Mouse (Mus musculus): Measurements from ENCODE around the gene Susd4. TPM values are rescaled to one million over a fixed set of nuclear protein-coding genes. Genes with fewer than 3 reads are reported as not detected.
A peak's percentile ranks its signal among the peaks of the same experiment; 100 is the strongest.

The Susd4 gene
- total RNA-seq, 1 experiment from 2014 or later = not detected

- ATAC-seq (replicated peaks; ENCODE audit: low read depth, poor library complexity, severe bottlenecking) = no peak
These were observed 21.1 kb downstream of the Susd4 start for GRCm38 (mm10) chr1:182784784-182785183.

- no peak for ATAC-seq (replicated peaks; ENCODE audit: low read depth, poor library complexity, severe bottlenecking)
These were observed 21.8 kb downstream of the Susd4 start for GRCm38 (mm10) chr1:182785504-182785903.

GRCm38 (mm10) chr1:182787030-182787429 lies 23.4 kb downstream of the Susd4 start:
- no peak for ATAC-seq (replicated peaks; ENCODE audit: low read depth, poor library complexity, severe bottlenecking)

GRCm38 (mm10) chr1:182788896-182789295 lies 25.2 kb downstream of the Susd4 start:
- no peak for ATAC-seq (replicated peaks; ENCODE audit: low read depth, poor library complexity, severe bottlenecking)

- peak; percentile 97 for ATAC-seq (replicated peaks; ENCODE audit: low read depth, poor library complexity, severe bottlenecking)
These were observed 28.9 kb downstream of the Susd4 start for GRCm38 (mm10) chr1:182792521-182793071.

GRCm38 (mm10) chr1:182794221-182794620 lies 30.6 kb downstream of the Susd4 start:
- no peak for ATAC-seq (replicated peaks; ENCODE audit: low read depth, poor library complexity, severe bottlenecking)

- ATAC-seq (replicated peaks; ENCODE audit: low read depth, poor library complexity, severe bottlenecking) = no peak
These were observed 31.0 kb downstream of the Susd4 start for GRCm38 (mm10) chr1:182794628-182795027.

GRCm38 (mm10) chr1:182797048-182797447 lies 33.4 kb downstream of the Susd4 start:
- no peak for ATAC-seq (replicated peaks; ENCODE audit: low read depth, poor library complexity, severe bottlenecking)

GRCm38 (mm10) chr1:182801590-182801989 lies 37.9 kb downstream of the Susd4 start:
- no peak for ATAC-seq (replicated peaks; ENCODE audit: low read depth, poor library complexity, severe bottlenecking)

- no peak for ATAC-seq (replicated peaks; ENCODE audit: low read depth, poor library complexity, severe bottlenecking)
These were observed 39.2 kb downstream of the Susd4 start for GRCm38 (mm10) chr1:182802891-182803290.

GRCm38 (mm10) chr1:182813991-182814390 lies 50.3 kb downstream of the Susd4 start:
- ATAC-seq (replicated peaks; ENCODE audit: low read depth, poor library complexity, severe bottlenecking) = no peak

- ATAC-seq (replicated peaks; ENCODE audit: low read depth, poor library complexity, severe bottlenecking) = no peak
These were observed 50.9 kb downstream of the Susd4 start for GRCm38 (mm10) chr1:182814566-182814965.

- no peak for ATAC-seq (replicated peaks; ENCODE audit: low read depth, poor library complexity, severe bottlenecking)
These were observed 53.4 kb downstream of the Susd4 start for GRCm38 (mm10) chr1:182817106-182817505.

GRCm38 (mm10) chr1:182817624-182818023 lies 54.0 kb downstream of the Susd4 start:
- no peak for ATAC-seq (replicated peaks; ENCODE audit: low read depth, poor library complexity, severe bottlenecking)

- ATAC-seq (replicated peaks; ENCODE audit: low read depth, poor library complexity, severe bottlenecking) = peak; percentile 89
These were observed 55.3 kb downstream of the Susd4 start for GRCm38 (mm10) chr1:182818931-182819330.

- no peak for ATAC-seq (replicated peaks; ENCODE audit: low read depth, poor library complexity, severe bottlenecking)
These were observed 59.1 kb downstream of the Susd4 start for GRCm38 (mm10) chr1:182822729-182823128.

- no peak for ATAC-seq (replicated peaks; ENCODE audit: low read depth, poor library complexity, severe bottlenecking)
These were observed 60.2 kb downstream of the Susd4 start for GRCm38 (mm10) chr1:182823723-182824421.

- ATAC-seq (replicated peaks; ENCODE audit: low read depth, poor library complexity, severe bottlenecking) = no peak
These were observed 62.9 kb downstream of the Susd4 start for GRCm38 (mm10) chr1:182826557-182826956.

GRCm38 (mm10) chr1:182838061-182838460 lies 74.4 kb downstream of the Susd4 start:
- ATAC-seq (replicated peaks; ENCODE audit: low read depth, poor library complexity, severe bottlenecking) = no peak

- no peak for ATAC-seq (replicated peaks; ENCODE audit: low read depth, poor library complexity, severe bottlenecking)
These were observed 75.8 kb downstream of the Susd4 start for GRCm38 (mm10) chr1:182839332-182839929.

- no peak for ATAC-seq (replicated peaks; ENCODE audit: low read depth, poor library complexity, severe bottlenecking)
These were observed 76.4 kb downstream of the Susd4 start for GRCm38 (mm10) chr1:182840011-182840410.

All from common myeloid progenitor, adult 5-6 weeks (primary cell).